Mouse (Mus musculus) left cerebral cortex, adult 18-20 months (tissue): ENCODE measurements around the gene Tmem97. TPM values are rescaled to one million over a fixed set of nuclear protein-coding genes. Genes with fewer than 3 reads are reported as not detected.
"Not testable (repeated sequence)": the region's sequence is repeated elsewhere in the genome, so short reads cannot be mapped to it uniquely, and the experiment has no call there.

Source experiments
- DNase-seq, 2 experiments: peaks; one replicate each; pipeline ENCODE4 v3.0.0; 2021 to 2022; ENCODE audit warnings: low spot score in 2 of 2, mixed read lengths in 1 of 2
- total RNA-seq, 2 experiments: library from RNA; stranded (reverse); gene quantifications; 2 replicates each; pipeline ENCODE4 v1.2.3; 2021

The Tmem97 gene
- total RNA-seq, 2 experiments from 2014 or later, result 20.5 to 24.6 TPM

DNA sequence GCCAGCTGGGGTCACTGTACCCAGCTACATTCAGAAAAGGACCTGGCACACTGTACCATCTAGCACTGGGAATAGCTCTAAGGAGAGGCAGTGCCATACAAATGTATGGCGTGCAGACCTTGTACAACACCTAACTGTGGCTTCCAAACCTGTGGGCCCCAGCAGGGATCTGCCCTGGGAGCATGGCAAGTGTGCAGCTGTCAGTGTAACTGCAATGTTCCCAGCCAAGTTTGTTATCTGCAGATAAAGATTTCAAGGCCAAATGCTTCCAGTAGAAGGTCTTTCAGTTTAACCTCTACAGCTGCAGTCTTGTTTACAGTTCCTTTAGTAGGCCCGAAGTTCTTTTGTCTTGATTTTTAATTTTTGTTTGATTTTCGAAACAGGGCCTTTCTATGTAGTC lies 5.0 kb upstream of the Tmem97 start:
- no peak for DNase-seq

DNA sequence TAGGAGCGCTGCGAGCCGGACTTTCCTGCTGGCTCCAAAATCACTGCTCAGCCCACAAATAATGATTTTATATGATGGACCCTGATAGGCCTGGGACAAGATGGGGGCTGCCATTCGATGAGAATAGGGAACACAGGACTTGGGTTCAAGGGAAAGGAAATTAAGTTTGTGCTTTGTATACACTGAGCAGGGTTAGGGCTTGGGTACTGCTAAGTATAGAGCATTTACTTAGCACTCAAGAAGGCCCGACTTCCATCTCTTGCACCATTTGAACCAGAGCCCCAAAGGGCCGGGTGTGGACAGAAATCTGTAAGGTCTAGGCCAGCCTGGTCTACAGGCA lies 452 bp upstream of the Tmem97 start:
- DNase-seq, result no peak

DNA sequence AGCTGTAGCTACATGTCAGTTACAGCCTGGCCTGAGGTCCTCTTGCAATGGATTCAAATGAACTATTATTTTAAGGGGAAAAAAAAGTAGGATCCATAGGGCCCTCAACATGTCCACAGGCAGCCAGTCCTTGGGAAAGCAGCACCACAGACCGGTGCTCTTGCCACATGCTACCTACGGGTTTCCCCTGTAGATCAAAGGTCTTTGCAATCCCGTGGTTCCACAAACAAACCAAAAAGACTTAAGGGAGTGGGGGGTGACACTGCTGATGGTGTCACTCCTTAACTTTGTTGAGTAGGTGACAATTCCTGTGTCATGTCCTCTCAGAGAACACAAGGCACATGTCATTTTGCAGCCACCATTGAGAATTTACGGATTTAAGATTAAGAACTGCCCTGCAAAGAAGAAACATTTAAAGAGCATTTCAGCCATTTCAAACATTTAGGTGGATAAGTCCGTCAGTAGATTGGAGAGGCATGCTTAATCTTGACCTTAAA lies 1.0 kb downstream of the Tmem97 start:
- DNase-seq, result no peak

DNA sequence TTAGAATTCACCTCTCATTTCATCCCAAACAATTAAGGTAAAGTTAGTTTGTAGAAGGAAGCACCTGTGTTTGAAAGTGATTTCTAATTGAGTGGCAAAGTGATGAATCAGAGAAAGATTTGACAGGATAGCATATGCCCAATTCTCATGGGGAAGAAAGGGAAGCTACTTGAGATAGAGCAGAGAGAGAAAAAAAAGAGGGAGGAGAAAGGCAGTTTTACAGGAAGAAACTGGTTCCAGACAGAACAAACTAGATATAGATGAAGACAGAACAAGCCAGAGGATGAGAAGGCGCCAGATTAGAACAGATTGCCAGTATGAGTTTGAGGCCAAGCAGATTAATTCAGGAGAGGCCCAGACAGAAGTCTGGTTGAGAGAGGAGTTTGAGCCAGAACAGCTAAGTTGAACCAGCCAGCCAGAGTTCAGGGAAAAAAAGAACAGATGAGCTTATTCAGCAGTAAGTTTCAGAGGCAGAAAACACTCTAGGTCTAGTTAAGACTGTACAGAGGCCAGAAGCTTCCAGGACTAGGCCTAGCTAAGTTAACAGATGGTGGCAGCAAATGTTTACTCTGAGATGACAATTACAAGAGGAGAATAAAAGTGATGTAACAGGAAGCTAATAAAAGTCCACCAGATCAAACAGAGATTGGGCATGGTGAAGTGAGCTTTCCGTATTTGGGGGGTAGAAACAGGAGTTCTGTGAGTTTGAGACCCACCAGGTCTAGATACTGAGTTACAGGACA lies 2.7 kb downstream of the Tmem97 start:
- no peak for DNase-seq

DNA sequence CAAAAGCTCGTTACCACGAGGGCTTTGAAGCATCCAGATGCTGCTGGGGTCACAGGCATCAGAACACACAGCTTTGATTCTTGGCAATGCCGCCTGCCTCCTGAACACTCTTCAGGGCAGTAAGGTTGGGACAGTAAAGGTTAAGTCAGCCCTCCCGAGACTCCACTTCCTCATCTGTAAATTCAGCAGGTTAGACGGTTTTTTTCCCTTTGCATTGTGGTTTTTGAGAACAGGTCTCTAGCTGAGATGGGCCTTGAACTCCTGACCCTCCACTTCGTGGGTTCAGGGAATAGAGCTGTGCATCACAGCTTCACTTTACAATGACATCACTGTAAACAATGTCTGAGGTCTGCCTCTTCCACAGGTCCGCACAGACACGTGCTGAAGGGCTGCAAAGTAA lies 5.4 kb downstream of the Tmem97 start:
- DNase-seq, result no peak

DNA sequence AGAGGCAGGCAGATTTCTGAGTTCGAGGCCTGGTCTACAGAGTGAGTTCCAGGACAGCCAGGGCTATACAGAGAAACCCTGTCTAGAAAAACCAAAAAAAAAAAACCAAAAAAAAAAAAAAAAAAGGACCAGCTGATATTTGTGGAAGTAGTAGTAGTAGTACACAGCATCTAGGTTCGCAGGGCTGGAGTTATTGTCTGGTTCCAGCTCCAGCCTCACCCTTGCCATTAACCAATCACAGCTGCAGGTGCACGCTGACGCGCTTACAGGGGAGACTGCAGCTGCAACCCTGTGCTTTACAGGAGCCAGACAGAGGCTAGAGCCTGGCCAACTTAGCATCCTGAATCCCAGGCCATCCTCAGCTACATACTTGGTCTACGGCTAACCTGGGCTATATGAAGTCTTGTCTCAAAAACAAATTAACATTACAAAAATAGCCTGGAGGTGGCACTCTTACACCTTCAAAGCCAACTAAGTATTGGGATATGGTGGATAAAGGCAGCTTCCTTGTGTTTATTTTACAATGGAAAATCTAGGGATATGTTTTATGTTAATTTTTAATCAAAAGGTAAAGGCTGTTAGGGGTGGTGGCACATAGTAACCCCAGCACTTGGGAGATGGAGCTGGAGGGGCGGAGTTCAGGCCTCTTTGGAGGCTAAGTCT lies 6.0 kb downstream of the Tmem97 start:
- DNase-seq, result no peak

DNA sequence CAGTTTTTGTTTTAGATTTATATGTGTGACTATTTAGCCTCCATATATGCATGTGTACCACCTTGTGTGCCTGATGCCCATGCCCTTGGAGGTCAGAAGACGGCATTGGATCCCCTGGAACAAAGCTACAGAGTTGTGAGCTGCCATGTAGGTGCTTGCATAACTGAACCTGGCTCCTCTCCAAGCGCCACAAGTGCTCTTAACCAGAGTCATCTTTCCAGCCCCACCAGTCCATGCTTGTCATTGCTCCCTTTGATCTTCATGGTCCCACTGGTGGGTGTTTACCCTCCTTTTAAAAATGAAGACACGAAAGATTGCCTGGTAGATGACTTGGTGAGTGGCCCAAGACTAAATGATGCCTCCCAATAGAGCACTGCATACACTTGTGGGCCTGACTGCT lies 10.2 kb downstream of the Tmem97 start:
- no peak for DNase-seq

DNA sequence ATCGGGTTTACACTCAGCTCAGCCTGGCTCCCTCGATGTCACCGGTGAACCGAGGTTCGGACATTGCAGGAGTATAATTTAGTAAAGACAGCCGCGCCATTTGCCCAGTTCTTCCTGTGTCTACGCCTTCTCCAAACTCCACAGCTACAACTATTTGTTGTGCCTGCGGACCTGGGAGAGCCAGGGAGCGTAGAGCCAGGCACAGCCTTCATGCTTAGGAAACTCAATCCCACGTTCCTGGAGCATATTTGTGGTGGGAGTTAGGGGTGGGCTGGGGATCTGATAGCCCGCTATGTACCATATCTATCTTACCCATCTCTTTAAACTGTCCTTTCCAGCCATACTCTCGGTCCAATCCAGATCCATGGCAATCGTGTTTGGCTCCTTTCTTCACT lies 13.9 kb downstream of the Tmem97 start:
- DNase-seq, result no peak

DNA sequence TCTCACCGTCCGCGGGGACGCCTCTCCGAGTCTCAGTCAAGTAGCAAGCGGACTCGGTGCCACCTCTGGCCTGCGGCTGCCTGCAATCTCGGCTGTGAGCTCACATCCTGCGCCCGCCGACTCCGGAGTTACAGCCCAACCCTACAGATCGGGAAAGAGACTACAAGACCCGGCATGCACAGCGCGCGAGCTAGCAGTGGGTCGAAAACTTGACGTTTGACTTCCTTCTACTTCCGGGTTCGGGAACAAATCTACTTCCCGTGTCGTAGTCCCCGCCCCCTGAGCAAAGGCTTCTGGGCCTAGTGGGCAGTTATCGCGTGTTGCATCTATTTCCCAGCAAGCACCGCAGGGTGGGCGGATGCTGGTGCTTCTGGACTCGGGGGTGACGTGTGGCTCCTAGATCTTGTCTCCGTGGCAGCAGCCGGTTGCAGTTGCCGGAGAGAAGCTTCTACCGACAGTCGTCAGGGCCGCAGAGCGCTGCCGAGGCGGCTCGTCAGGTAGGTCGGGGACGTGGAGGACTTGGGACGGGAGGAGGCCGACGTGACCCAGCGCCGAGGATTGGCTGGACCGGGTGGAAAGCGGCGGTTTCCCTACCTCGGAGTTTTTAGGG lies 14.4 kb downstream of the Tmem97 start, which contains the start of the genes Tnfaip1 and Ift20:
Gene Tnfaip1, minus strand, starts transcription at position 253 of the 610 bp plus-strand sequence.
Gene Ift20, plus strand, starts transcription at position 282 of the 610 bp plus-strand sequence.
- peak; percentile 96 to 98 for DNase-seq

DNA sequence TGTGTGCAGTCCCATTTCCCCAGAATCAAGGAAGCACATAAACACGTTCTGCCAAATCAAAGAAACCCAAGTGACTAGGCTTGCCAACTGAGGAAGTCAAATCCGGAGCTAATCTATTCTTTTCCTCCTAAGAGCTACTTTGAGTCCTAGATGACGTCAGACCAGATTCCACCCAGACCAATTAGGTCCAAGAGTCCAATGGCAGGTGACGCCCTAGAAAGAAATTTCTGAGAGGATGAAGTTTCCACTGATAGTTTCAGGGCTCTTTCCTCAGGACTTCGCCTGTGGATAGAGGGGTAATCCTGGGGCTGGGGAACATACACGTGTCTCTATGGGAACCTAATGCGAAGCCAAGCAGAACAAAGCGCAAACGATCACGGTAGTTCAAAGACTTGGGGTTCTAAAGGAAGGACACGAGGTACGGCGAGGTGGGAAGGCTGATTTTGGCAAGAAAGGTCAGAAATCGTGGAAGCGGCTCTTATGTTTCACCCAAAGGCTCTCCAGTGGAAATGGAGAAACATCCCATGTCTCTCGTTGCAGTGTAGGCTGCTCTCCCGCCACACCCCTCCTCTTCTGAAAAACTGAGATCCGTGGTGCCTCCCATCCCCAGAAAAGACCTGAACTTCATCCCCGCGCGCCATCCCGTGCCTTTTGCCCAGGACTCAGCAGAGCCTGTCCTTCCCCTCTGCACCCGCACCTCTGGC lies 15.0 kb downstream of the Tmem97 start:
- DNase-seq, result no peak

DNA sequence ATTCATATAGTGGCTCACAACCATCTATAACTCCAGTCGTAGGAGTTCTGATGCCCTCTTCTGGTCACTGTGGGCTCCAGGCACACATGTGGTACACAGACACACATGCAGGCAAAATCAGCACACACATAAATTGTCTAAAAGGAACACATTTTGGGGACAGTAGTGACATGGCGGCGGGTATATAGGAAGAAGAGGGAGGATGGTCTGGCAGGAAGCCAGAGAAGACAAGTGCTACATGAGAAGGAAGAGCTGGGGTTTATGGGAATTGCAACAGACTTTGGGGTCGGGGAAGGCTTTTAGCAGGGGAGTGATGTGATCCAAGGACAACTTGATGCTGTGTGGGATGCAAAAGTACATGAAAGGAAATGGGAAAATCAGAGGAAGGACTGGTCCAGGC lies 16.1 kb downstream of the Tmem97 start:
- no peak for DNase-seq

DNA sequence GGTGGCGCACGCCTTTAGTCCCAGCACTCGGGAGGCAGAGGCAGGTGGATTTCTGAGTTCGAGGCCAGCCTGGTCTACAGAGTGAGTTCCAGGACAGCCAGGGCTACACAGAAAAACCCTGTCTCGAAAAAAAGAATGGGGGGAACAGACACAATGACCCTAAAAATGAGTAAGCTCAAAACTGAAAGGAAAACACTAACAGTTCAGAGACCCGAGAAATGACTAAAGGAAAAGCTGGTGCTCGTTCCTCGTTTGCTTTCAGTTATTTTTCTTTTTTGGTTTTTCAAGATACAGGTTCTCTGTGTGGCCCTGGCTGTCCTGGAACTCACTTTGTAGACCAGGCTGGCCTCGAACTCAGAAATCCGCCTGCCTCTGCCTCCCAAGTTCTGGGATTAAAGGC lies 19.1 kb downstream of the Tmem97 start:
- not testable (repeated sequence) for DNase-seq

DNA sequence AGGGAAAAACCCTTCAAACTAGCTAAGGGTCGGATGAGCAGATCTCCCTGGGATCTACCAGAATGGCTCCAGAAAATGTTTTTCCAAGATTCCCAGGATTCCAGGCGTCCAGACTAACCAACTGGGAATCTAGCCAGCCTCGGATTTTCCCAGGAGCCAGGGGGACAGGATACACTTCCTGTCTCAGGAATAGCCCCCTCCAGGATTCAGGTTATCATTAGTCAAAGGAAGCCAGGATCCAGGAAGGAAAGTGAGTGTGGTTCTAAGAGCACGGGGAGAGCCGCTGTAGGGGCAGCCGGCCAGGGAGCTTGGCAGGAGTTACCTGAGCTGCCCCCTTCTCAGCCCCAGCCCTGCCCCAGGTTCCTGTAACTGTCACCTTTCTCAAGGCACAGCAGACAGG lies 19.5 kb downstream of the Tmem97 start:
- no peak for DNase-seq

DNA sequence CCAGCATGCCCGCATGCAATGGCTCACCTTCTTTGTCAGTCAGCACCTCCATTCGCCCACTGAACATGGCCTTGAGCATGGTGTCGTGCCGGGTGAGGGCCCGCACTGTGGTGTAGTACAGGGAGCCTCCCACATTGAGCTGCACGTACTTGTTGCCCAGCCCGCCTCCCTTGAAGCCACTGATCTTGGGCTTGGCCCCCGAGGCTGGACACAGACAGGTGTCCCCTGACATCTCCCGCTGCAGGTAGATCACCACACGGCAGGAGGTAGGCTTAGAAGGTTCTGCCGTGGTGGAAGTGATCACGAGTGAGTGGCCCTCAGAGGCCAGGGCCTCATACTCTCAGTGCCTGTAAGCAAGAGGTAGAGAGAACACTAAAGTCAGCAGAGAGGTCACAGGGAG lies 20.6 kb downstream of the Tmem97 start:
- no peak for DNase-seq

DNA sequence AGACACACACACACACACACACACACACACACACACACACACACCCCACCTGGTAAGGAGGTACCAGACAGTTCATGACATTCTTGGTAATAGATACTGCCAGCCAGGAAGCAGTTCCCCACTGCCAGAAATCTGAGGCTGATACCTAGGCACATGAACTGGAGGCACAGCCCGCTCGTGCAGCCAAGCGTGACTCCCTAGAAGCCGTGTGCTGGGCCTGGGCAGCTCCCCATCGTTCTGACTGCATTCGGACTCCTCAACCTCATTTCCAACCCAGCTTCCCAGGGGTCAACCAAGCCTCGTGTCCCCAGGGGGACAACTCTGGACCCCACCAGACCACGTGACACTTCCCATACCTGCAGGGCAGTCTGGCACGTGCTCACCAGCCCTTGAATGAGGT lies 21.9 kb downstream of the Tmem97 start:
- DNase-seq, result no peak

DNA sequence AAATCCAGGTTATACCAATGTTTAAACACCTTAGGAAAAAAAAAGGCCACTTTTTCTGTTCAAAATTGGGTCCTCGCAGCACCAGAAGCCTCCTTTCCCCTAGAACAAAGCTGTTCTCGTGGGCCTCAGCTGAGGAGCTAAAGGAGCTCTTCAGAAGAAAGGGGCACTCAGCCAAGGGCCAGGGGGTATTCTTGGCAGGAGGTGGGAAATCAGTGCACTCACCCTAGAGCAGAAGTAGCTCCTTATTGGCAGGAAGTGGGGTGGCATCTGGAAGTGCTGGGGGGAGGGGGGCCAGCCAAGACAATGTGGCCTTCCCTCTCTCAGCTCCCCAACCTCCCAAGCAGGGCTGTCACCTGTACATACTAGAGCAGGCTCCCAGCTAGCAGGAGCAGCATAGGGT lies 25.7 kb downstream of the Tmem97 start:
- no peak for DNase-seq

DNA sequence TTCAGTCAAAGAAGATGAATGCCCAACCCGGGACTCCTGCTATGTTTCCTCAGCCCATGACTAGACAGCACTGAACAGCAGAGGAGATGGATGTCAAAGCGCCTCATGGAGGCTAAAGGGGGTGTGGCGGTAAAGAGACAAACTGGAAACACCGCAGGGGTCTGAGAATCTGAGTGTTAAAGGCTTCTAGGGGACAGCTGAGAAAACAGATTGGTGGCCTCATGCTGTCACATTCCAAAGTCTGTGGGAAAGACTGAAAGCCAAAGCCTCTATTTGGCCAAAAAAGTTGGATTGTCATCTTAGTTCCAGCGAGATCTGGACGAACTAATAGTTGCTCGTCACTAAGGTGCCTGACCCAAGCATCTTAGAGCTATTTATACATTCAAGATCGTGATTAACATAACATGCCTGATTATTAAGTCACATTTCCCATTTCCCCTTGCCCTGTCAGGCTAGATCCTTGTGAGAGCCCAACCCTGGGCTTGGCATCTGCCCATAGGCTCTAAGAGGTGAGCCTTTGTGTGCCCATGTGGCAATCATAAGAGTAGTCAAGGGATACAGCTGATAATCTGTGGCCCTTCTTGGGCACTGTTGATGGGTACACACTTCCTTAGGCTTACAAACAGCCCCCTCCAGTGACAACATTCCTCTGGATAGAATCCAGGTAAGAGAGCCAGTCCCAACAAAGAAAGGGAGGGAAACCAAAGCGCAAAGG lies 27.2 kb downstream of the Tmem97 start:
- DNase-seq, result no peak

DNA sequence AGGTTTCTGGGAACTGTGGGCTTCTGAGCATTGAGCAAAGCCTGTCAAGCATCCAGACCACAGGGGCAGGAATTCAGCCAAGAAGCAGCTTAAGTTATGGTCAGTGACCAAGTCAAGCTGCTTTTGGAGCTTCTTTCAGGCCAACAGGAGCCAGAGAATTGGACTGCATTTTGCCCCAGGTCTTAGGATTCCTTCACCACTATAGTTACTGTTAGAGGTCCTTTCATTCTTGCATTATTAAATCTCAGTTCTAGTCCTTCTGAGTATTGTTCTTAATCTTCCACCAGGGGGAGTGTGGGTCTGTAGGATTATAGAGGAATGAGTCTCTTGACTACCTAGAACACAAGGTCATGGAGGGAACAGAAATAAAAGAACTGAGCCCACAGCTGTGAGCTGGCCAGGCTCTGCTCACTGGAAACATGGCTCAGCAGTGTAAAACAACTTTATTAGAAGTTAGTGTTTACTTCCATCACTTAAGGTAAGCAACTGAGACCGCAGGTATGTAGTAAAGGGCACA lies 28.0 kb downstream of the Tmem97 start:
- no peak for DNase-seq

DNA sequence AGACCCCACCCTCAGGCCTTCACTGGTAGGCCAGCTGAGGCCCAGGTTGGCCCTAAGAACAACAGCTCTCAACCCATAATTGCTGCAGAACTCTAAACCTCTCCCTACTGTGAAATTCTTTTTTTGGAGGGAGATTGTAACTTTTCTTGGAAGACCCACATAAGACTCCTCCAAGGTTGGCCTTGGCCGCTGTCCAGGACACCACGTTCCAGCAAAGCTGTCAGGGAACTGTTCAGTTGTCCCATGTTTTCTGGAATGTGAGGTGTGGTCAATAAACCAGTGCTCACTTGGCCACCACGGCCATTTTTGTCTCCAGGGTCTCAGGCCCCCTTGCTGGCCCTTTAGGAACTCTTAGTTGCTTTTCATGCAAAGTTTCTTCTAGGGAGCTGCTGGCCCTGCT lies 28.7 kb downstream of the Tmem97 start:
- DNase-seq, result no peak

DNA sequence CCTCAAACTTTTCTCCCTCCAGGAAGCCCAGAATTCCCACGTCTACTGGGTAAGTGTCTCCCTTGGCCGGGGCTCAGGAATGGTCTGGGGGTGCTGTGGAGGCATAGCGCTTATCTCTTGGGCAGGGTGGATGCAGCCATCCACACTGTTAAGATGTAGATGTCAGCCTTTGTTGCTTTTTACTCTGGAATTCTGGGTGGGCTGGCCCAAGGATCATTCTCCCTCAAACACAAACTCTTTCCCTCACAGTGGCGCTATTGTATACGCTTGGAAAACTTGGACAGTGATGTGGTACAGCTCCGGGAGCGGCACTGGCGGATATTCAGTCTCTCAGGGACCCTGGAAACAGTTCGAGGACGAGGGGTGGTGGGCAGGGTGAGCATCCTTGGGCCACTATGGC lies 31.6 kb downstream of the Tmem97 start:
- DNase-seq, result no peak
